Mouse (Mus musculus) ES-Bruce4 (cell line): ENCODE measurements at regions not wholly inside any gene's neighbourhood (a gene's known extent, or its start where the extent isn't known, plus 50 kb on each side); places are given as distances from the start of the nearest gene placed in this dataset.

Experiments used
- CTCF ChIP-seq: IDR thresholded peaks from one replicate; pipeline ENCODE4 v1.8.1; 2011; ENCODE audit warnings: low read depth, low read length
- EP300 ChIP-seq: IDR thresholded peaks from 2 replicates; pipeline ENCODE4 v1.6.1; 2011; ENCODE audit warnings: low read depth, low read length; ENCODE audit not compliant: insufficient read depth
- POLR2A ChIP-seq: IDR thresholded peaks from one replicate; pipeline ENCODE4 v1.8.1; 2011; ENCODE audit warnings: low read length; ENCODE audit not compliant: insufficient read depth

DNA sequence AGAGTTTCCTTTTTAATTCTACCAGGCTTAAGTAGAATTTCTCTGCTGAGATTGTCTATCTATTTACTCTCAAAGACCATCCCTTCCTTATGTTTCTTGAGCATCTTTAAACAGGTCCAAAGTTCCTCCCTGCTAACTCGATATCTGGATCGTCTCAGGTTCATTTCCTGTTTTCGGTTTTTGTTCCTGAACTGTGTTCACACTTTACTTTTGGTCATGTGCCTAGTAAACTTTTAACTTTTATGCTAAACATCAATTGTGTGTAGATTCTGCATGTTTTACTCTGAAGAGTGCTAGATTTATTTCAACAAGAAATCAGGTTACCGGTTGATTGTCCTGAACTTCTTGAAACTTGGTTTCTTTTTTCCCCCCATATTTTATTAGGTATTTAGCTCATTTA lies 68.5 kb upstream of the Nck2 start:
- TF ChIP-seq CTCF: no peak
- no peak for TF ChIP-seq POLR2A
- TF ChIP-seq EP300: no peak
